Mouse (Mus musculus): ENCODE results near the gene Slc35f2. TPM values are rescaled to one million over a fixed set of nuclear protein-coding genes. Genes with fewer than 3 reads are reported as not detected.

Gene Slc35f2
- polyA plus RNA-seq, 1 experiment from 2014 or later, result 3.8 TPM

Other genes with a start within 250 kb of the Slc35f2 start
- gene Atm, start 234.8 kb upstream of the Slc35f2 start, polyA plus RNA-seq (2014; fragmentation: Nextera tagmentation; extraction: Ambion mirVana), result 20.5 and 25.5 TPM in 2 replicates
- 24.4 and 26.4 TPM in 2 replicates for gene Npat, start 234.5 kb upstream of the Slc35f2 start, polyA plus RNA-seq (2014; fragmentation: Nextera tagmentation; extraction: Ambion mirVana)
- gene Acat1, start 161.2 kb upstream of the Slc35f2 start, polyA plus RNA-seq (2014; fragmentation: Nextera tagmentation; extraction: Ambion mirVana), result 114 and 116 TPM in 2 replicates
- 48.6 and 50.7 TPM in 2 replicates for gene Cul5, start 101.5 kb upstream of the Slc35f2 start, polyA plus RNA-seq (2014; fragmentation: Nextera tagmentation; extraction: Ambion mirVana)
- 0.29 and 0.61 TPM in 2 replicates for gene Rab39, start 65.3 kb upstream of the Slc35f2 start, polyA plus RNA-seq (2014; fragmentation: Nextera tagmentation; extraction: Ambion mirVana)
- 0.20 TPM in 1 of 2 replicates, not detected in the other for gene Sln, start 78.6 kb downstream of the Slc35f2 start, polyA plus RNA-seq (2014; fragmentation: Nextera tagmentation; extraction: Ambion mirVana)
- gene Elmod1, start 203.8 kb downstream of the Slc35f2 start, polyA plus RNA-seq (2014; fragmentation: Nextera tagmentation; extraction: Ambion mirVana), result 0.35 TPM in 1 of 2 replicates, not detected in the other

Measured in stomach, embryonic 14.5 days (tissue).